ENCODE assay signal across 18 mouse cellular contexts in the genomic region with DNA sequence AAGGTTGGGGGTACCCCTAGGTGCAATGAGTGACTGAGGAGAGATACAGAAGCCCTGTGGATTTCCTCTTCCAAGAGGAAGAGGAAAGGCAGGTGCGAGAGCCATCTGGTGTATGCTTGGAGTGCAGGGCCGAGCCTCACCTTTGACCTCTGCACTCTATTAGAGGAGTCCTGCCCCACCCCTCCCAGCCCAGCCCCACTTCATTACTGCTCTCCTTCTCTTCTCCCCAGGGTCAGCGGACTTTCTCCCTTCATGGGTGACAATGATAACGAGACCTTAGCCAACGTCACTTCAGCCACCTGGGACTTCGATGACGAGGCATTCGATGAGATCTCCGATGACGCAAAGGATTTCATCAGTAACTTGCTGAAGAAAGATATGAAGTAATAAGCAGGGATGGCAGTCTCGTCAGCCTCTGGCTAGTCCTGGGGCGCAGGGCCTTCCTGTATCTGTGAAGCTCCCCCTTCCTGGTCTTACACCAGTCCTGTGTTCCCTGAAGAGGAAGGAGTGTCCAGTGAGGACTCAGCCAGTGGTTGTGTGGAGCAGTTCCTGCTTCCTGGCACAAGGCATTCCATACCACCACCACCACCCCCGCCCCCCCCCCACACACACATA.
"Had no signal": no experiment of that assay in that cellular context is flagged by ENCODE, and none has a peak within 500 bp of the region (broad histone marks: within the 10 kb centered on the region; RNA-seq: fewer than 3 reads in every experiment).

No protein-coding gene starts in this region.

- DNase-seq: kidney, adult 8-10 months; kidney, postnatal 10 days; kidney, postnatal 36 days; layer of hippocampus, postnatal 36 days; liver, embryonic 13.5 days; lung, adult 2 months; lung, postnatal 14 days; lung, postnatal 4 days; retina, postnatal 1 day; thymus, adult 2 months; thymus, postnatal 36 days had no signal

- H3K27ac ChIP-seq: kidney, embryonic 15.5 days; left cerebral cortex, adult 2 months; liver, embryonic 13.5 days; midbrain, embryonic 12.5 days; midbrain, embryonic 15.5 days; neural tube, embryonic 12.5 days; neural tube, embryonic 15.5 days; stomach, postnatal 0 days had no signal

- H3K27me3 ChIP-seq: kidney, embryonic 15.5 days; liver, embryonic 13.5 days; midbrain, embryonic 12.5 days; midbrain, embryonic 15.5 days; neural tube, embryonic 12.5 days; neural tube, embryonic 15.5 days had no signal

- H3K4me2 ChIP-seq: kidney, embryonic 15.5 days; liver, embryonic 13.5 days; midbrain, embryonic 12.5 days; midbrain, embryonic 15.5 days; neural tube, embryonic 12.5 days; neural tube, embryonic 15.5 days had no signal

- H3K36me3 ChIP-seq: liver, embryonic 13.5 days; midbrain, embryonic 12.5 days; midbrain, embryonic 15.5 days; neural tube, embryonic 12.5 days; neural tube, embryonic 15.5 days had no signal

- H3K9ac ChIP-seq: kidney, embryonic 15.5 days; liver, embryonic 13.5 days; midbrain, embryonic 12.5 days; midbrain, embryonic 15.5 days; neural tube, embryonic 12.5 days; neural tube, embryonic 15.5 days had no signal

- H3K4me3 ChIP-seq: kidney, embryonic 15.5 days; left cerebral cortex, adult 2 months; liver, embryonic 13.5 days; midbrain, embryonic 12.5 days; midbrain, embryonic 15.5 days; neural tube, embryonic 12.5 days; neural tube, embryonic 15.5 days had no signal

- H3K4me1 ChIP-seq: midbrain, embryonic 15.5 days; neural tube, embryonic 12.5 days; neural tube, embryonic 15.5 days had no signal

- H3K9me3 ChIP-seq: kidney, embryonic 15.5 days; liver, embryonic 13.5 days; midbrain, embryonic 12.5 days; midbrain, embryonic 15.5 days; neural tube, embryonic 12.5 days; neural tube, embryonic 15.5 days had no signal

- ATAC-seq: midbrain, embryonic 15.5 days had no signal
